Mouse (Mus musculus) embryo, embryonic 11.5 days (tissue): ENCODE results near the gene Rab24.

Source experiments
- DNase-seq: peaks from one replicate; pipeline ENCODE4 v3.0.0-alpha.2; 2012; ENCODE audit warnings: low read depth, low spot score

The Rab24 gene

DNA sequence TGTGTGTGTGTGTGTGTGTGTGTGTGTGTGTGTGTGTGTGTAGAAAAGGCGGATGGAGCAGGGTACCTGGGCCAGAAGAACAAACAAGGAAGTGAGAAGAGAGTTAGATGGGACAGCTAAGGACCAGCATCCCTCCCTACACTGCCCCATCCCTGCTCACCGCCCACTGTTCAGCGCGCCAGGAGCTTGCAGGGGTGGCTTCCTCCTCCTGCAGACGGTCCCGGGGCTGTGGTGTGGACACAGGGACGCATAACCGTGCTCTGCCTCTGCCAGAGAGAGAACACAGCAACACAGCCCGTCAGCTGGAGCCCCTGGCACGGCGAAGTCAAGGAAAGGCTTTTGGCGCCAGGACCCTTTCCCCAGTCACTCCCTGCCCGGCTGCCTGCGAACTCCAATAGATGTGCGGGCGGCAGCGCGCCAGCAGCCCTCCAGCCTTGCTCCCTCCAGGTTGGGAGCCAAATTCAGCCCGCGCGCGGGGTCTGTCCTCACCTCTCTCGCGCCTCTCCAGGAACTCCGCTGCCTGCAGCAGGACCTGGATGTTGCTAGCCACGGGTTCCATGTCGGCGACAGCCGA, 7.5 kb upstream of the Rab24 start:
- DNase-seq, result no peak

DNA sequence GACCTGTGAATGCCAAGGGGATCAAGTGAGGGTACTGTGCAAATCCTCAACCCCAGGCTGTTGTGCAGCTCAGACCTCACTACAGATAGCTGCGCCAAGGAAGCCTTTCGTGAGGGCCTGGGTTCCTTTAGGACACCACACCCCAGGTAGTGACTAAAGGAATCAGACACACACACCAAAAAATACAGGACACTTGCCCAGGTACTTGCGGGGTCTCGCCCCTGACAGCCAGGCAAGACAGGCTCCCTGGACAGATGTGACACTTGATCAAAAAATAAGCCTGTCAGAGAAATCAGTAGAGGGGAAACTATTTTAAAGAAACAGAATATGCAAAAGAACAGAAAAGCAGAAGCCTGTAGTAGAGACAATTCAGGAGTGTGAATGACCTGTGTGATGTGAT, 6.9 kb upstream of the Rab24 start:
- no peak for DNase-seq

GRCm38 (mm10) chr13:55328171-55328570, 6.4 kb upstream of the Rab24 start:
- DNase-seq, result no peak

GRCm38 (mm10) chr13:55327633-55328032, 5.9 kb upstream of the Rab24 start:
- DNase-seq, result peak; percentile 72

DNA sequence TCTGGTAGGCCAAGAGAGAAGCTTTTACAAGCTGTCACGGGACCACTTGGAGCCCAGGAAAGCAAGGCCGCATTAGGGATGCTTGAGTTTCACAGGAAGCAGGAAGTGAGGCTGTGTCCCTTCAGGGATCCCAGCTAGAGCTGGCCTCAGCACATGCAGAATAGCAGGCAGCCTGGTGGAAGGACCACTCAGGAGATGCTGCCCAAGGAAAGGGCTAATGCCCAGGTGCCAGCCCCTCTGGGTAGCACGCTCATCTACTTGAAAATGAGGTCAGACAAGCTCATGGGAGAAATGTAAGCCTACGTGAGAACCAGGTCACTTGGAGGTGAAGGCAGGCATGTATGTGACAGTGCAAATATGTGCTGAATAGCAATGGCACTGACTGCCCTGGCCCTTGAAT, 5.4 kb upstream of the Rab24 start:
- DNase-seq, result no peak

- DNase-seq, result no peak
These were observed 3.9 kb upstream of the Rab24 start for GRCm38 (mm10) chr13:55325596-55325995.

- DNase-seq, result peak; percentile 35
These were observed 532 bp upstream of the Rab24 start for GRCm38 (mm10) chr13:55322130-55322825.

- no peak for DNase-seq
These were observed 1.7 kb downstream of the Rab24 start, which contains the start of gene Prelid1 for GRCm38 (mm10) chr13:55319931-55320533. Gene Prelid1 (plus strand): TSS chr13:55320500.

GRCm38 (mm10) chr13:55318351-55318750, 3.4 kb downstream of the Rab24 start:
- DNase-seq, result no peak

GRCm38 (mm10) chr13:55314891-55315412, 6.8 kb downstream of the Rab24 start:
- DNase-seq, result no peak

GRCm38 (mm10) chr13:55313051-55313450, 8.7 kb downstream of the Rab24 start:
- DNase-seq, result no peak

GRCm38 (mm10) chr13:55312028-55312630, 9.6 kb downstream of the Rab24 start:
- no peak for DNase-seq

DNA sequence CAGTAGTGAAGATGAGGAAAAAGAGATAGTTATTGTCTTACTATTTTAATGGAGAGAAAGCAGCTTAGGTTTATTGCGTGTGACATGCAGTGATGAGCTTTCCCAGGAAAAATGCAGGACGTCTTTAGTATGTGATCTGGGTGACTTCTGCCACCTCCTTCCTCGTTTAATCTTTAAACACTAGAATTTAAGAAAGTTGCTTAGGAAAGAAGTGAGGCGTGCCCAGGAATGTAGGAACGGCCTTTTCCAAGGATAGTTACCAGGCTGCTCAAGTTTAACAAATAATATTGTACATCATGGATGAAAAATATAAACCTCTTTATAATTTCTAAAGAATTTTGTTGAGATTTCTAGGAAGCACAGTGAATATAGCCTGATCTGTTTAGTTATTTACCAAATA, 20.8 kb downstream of the Rab24 start:
- no peak for DNase-seq

DNA sequence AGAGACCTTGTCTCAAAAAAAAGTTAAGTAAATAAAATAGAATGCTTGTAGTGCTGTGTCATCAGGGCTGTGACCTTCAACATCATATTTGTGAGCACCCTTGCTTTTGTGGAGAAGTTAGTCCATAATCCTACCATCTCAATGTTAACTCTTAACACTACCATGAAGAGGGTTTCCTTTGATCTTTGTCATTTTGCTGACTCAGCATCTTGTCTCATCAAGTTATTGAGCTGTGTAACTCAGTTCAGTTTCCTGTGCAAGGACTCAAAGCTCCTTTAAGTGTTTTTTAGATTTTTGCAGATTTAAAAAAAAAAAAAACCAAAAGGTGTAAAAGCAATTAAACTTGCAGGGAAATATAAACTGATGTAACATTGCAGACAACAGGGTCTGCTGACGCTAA, 25.0 kb downstream of the Rab24 start:
- no peak for DNase-seq

GRCm38 (mm10) chr13:55288854-55289253, 32.9 kb downstream of the Rab24 start:
- no peak for DNase-seq

DNA sequence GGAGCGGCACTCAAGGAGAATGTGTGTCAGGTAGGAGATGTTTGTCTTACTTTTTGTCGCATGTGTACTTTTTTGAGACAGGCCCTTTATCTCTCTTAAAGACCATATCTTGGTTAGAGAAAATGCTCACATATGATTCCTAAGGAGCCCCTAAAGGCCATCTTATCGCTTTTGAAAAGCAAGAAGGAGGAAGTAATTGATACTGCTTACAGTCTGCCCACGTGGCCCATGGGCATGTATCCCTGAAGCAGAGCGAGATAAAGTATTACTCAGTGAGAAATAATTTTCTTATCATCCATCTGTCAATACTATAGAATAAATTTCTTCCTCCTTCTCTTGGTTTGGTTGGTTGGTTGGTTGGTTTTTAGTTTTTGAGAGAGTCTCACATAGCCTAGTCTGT, 44.1 kb downstream of the Rab24 start:
- DNase-seq, result no peak

DNA sequence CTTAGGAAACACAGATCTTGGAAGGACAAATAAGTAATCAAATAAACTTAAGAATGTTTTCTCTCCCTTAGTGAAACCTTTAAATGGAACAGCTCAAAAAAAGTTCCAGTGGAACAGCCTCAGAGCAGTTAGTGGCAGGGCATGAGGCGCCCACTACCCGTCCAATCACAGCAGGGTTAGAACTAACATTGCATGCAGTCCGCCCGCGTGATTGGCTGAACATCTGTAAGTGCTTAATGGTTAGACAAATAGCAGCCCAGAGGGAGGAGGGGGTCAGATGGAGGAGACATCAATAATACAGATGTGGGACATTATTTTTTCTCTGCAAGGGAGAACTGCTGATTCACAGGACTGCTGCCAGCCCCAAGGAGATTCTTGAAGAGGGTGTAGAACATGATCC, 44.5 kb downstream of the Rab24 start:
- no peak for DNase-seq
